Mouse (Mus musculus) common myeloid progenitor, adult 5-6 weeks (primary cell): ENCODE measurements around the gene Sptb. TPM values are rescaled to one million over a fixed set of nuclear protein-coding genes. Genes with fewer than 3 reads are reported as not detected.

Source experiments
- ATAC-seq: replicated peaks from 2 replicates; pipeline ENCODE4 v1.8.0; 2016; ENCODE audit warnings: low read depth, mild to moderate bottlenecking, moderate TSS enrichment, inconsistent platforms; ENCODE audit not compliant: poor library complexity, severe bottlenecking
- total RNA-seq: library from RNA; stranded (forward); fragments of 200-1000, 187-1606 nt; gene quantifications from 2 replicates; pipeline ENCODE4 v1.2.3, GENCODE M21; 2017

Gene Sptb
- total RNA-seq = 9.9 and 17.2 TPM in 2 replicates

DNA sequence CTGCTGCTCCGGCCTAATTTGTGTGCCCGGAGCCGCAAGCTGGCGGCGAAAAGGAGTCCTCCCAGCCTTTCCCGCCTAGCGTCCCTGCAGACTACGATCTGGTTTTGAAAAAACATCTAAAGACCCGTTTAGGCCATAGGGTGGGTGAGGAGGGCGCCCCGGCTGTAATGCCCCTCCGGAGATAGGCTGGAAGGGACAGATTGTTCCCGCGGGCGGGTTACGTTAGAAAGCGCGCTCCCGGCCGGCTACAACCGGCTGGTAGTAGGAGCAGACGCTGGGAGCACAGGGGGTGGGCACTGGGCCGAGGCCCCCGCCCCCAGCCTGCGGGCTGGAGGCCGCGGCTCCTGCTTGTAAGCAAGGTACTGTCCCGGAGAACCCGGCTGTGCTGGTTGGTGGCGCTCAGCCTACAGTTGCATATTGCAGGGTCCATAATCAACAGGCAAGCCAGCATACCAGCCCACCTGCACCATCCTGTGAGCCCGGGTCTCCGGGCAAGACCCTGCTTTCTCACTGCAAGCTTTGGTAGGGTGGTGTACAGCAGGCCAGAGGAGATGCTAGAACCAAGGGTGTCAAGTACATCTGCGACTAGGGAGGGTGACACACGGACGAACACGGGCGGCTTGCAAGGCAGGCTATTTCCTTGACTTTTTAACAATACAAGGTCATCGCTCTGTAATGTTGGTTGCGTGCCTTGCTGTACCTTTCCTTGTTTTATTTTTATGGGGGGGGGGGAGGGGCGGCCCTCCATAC lies at the start of gene Sptb:
Gene Sptb, minus strand, starts transcription at position 197 of the 750 bp plus-strand sequence.
- peak; percentile 50 for ATAC-seq

GRCm38 (mm10) chr12:76752652-76753318 lies 42.4 kb upstream of the Sptb start:
- peak; percentile 63; the same call in 1 of the 2 replicates for ATAC-seq

DNA sequence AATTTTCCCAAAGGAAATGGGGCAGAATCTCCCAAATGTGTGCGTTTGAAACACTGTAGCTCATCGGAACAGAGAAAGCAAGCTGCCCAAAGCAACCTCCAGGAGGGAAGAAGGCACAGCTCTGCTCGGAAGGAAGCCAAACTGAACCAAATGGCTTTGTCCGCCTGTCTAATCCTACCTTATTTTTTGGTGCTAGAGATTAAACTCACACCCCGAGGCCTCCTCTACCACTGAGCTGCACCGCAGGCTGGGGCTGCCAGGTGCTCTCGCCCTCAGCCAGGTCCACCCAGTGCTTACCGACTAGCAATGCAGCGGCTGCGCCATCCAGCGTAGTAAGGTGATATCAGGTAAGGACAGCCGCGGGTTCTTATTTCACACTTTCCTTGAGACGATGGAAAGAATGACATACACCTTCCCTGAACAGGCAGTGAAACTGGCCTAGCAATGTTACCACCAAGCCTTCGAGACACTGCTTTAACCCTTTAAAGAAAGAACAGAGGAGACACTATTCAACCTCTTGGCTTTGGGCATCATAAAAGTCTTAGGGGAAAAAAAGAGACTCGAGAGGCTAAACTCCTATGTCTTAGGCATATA lies 40.6 kb upstream of the Sptb start:
- ATAC-seq = no peak

DNA sequence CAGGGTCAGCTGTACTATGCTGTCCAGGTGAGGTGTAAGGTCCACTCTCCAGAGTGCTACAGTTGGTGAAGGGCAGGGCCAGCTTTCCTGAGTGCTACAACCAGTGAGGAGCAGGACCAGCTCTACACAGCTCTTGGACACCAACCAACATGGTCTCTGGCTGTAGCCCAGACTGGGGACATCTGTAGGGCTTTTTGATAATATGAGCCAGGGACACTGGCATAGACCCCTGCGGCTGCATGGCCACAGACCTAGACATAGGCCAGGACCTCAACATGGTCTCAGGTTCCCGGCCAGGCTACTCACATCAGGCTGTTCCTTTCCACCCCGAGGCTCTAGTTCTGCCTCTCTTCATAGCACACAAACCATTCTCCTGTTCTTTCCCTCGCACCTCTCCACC lies 17.6 kb upstream of the Sptb start:
- no peak for ATAC-seq

GRCm38 (mm10) chr12:76722026-76722425 lies 11.7 kb upstream of the Sptb start:
- no peak for ATAC-seq

GRCm38 (mm10) chr12:76720572-76720971 lies 10.2 kb upstream of the Sptb start:
- ATAC-seq = no peak

GRCm38 (mm10) chr12:76718384-76718783 lies 8.0 kb upstream of the Sptb start:
- ATAC-seq = no peak

GRCm38 (mm10) chr12:76709795-76710350 lies 474 bp downstream of the Sptb start:
- peak; percentile 76 for ATAC-seq

GRCm38 (mm10) chr12:76708956-76709794 lies 1.2 kb downstream of the Sptb start:
- peak; percentile 31 for ATAC-seq

GRCm38 (mm10) chr12:76708181-76708580 lies 2.2 kb downstream of the Sptb start:
- no peak for ATAC-seq

DNA sequence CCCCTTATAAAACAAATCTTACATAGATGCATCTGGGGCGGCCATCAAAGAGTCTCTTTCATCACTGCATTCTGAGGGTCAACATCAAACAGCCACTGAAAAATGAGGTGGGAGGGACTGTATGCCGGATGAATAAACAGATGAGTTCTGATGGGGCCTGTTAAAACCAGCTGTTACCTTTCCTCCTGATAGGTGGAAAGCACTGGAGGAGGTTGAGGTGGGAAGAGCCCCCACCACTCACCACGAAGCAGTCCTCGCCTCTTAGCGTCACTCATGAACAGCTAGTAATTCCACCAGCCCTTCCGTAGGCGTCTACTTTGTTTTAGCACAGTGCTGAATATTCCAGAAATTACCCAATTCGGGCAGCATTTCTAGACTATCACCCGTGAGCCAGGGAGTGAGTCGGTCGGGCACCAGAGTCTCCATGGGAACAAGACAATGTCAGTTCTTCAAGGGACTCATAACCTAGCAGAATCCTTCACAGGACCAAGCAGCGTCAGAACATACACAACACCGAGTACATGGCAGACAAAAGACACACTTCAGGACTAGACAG lies 13.9 kb downstream of the Sptb start:
- no peak for ATAC-seq

DNA sequence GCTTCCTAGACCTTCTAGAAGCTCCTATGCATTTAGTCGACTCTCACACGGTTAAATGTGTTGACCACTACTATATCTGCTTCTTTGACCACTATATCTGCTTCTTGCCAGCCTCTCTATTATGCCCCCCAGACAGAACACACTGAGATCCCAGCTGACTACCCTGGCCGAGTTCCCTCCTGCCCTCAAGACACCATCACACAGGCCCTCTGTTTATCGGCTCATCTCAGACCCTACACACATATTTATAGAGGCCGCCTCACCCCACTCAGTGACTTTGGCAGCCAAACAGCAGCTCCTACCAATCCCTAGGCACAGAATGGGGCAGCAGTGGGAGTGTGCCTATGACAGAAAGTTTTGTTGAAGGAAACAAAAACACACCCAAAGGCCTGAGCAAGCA lies 14.6 kb downstream of the Sptb start:
- ATAC-seq = no peak

DNA sequence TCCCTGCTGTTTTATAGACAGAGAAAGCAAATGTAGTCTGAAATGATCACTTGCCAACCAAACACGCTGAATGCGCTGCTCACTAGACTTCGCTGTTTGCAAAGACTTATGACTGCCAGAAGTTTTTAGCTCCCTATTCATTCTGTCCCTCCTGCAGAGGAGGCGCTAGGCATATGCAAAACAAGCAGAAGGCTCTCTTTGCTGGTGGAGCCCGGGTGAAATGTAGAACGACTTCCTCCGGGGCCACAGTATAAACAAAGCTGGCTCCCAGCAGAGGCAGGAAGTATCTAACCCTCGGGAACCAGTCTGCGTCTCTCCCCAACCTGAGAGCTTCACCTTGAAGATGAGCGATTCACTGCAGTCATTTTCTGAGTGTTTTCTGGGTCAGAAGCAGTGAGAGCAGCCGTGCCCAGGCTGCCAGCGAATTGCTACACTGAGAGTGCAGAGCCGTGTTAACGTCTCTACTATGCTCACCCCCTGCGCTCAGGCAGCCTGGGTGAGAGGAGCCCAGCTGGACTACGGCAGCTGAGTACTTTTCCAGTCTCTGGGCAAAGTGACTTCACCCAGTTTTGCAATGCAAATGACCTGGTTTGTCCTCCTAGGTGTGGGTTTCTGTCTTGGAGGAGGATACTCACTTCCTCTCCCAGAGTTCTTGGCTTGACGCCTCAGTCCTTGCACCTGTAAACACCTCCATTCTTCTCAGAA lies 15.4 kb downstream of the Sptb start:
- ATAC-seq = peak; percentile 50

GRCm38 (mm10) chr12:76687498-76688200 lies 22.7 kb downstream of the Sptb start:
- no peak for ATAC-seq

DNA sequence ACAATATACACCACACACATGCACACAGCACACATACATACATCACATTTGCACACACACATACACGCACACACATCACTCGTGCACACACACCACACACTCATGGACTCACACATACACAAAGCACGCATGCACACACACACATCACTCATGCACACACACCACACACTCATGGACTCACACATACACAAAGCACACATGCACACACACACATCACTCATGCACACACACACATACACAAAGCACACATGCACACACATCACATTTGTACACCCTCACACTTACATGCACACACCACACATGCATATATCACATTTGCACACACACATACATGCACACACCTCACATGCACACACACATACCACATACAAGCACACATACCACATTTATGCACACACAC lies 24.7 kb downstream of the Sptb start:
- ATAC-seq = no peak

DNA sequence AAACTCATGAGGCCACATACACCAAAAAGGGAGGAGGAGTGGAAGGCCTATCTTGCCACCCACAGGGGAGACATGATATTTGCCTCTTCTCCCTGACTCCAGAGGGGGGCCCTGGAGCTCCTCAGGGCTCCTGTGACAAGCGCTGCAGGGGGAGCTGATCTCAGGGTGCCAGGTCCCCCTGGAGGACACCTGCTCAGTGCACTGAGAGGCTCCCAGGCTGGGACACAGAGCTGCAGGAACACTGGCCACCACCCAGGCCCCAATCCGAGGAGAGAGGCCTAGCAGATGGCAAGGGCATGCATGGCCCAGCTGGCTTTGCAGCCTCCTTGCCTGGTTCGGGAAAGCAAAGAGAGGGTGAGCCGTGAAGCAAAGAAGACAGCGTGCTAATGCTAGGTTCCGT lies 25.9 kb downstream of the Sptb start:
- no peak for ATAC-seq

DNA sequence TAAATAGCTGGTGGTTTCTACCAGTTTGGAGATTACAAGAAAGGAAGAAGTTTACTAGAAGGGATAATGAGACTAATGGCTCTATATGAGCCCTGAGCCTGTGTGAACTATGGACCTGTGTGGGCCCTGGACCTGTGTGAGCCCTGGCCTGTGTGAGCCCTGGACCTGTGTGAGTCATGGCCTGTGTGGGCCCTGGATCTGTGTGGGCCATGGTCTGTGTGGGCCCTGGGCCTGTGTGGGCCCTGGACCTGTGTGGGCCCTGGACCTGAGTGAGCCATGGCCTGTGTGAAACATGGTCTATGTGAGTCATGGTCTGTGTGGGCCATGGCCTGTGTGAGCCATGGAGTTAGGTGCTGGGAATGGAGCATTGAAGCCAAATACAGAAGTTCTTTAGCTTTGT lies 28.4 kb downstream of the Sptb start:
- no peak for ATAC-seq

DNA sequence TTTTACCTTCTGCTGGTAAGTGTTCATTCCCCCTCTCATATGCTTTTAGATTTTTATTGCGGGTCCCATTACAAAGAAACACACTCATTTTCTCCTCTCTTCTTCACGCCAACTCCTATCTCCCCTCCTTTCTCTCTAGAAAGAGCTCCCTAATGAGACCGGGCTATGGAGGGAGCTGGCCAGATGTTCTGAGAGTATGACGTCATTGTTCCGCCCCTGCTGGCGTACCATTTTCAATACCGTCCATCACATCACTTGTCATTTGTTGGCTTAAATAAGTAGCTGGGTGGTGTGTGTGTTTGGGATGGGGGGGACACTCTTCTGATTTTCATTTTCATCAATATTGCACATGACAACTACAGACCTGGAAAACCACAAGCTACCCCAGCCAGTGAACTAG lies 33.3 kb downstream of the Sptb start:
- no peak for ATAC-seq

- no peak for ATAC-seq
Measured at GRCm38 (mm10) chr12:76676477-76676876, 33.9 kb downstream of the Sptb start.
